Mouse (Mus musculus) erythroid progenitor cell, adult 5-6 weeks (primary cell): ENCODE measurements around the gene Traf3. TPM values are rescaled to one million over a fixed set of nuclear protein-coding genes. Genes with fewer than 3 reads are reported as not detected.

Experiments
- ATAC-seq: replicated peaks from 2 replicates; pipeline ENCODE4 v1.8.0; 2016; ENCODE audit warnings: moderate number of reproducible peaks, mild to moderate bottlenecking, moderate TSS enrichment, inconsistent platforms; ENCODE audit not compliant: poor library complexity, low FRiP score, severe bottlenecking
- total RNA-seq, 2 experiments: library from RNA; stranded (forward) in 1 of 2; stranded (reverse) in 1 of 2; fragments of 150-400 nt in 1 of 2; fragments of 186-747, 209-891 nt in 1 of 2; gene quantifications; 2 replicates each; pipeline versions ENCODE4 v1.2.3 to v1.2.4; 2015 to 2017; ENCODE audit warnings: low replicate concordance in 2 of 2

Traf3 gene
- total RNA-seq, 2 experiments from 2014 or later: 2.3 to 2.5 TPM

- ATAC-seq: no peak
Observed at GRCm38 (mm10) chr12:111242346-111242745, 76.2 kb downstream of the Traf3 start.

DNA sequence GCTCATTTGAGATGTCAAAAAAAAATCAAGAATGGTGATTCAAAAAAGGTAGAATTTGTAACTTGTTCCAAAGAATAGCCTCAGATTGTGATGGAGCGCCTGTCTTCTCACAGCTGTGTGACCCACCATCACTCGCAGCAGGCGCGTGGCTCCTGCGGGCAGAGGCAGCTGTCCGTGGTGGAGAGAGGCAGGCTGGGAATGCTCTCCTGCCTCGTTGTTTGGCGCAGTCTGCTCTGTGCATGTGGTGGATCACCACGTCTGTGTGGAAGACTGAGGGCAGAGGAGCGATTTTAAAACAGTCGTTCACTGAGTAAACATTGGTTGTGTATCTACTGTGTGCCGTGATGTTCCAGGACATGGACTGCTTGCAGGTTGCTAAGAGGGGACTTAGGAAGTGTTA lies 77.6 kb downstream of the Traf3 start:
- no peak for ATAC-seq

- ATAC-seq: no peak
Observed at GRCm38 (mm10) chr12:111245070-111245469, 78.9 kb downstream of the Traf3 start.

DNA sequence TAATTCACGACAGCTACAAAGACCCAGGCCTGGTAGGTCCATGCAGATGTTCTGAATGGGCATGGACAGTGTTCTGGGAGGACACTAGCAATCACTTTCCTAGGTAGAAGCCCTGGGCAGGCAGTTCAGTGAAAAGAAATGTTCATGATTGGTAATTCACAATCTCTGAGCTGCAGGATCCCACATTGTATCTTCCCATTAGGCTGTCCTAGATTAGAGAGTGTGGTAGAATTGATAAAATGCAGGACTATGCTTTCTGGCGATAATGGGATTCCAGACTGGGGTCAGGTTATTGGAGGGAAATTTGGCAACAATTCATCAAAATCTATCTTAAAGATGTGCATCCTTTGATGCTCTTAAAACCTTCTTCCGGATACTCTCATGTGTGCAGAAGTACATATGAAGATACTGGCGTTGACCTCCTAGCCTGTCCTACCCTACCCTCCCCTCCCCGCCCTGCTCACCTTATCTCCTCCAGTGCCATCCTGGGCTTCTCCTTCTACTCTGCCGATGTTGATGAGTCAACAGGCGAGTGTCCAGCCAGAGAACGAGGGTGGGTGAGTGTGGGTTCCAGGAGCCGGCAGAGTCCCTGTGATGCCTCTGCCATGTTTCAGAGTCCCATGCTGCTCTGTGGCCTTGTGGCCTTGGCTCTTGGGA lies 80.8 kb downstream of the Traf3 start:
- ATAC-seq: no peak

- no peak for ATAC-seq
Observed at GRCm38 (mm10) chr12:111249095-111249494, 82.9 kb downstream of the Traf3 start.

DNA sequence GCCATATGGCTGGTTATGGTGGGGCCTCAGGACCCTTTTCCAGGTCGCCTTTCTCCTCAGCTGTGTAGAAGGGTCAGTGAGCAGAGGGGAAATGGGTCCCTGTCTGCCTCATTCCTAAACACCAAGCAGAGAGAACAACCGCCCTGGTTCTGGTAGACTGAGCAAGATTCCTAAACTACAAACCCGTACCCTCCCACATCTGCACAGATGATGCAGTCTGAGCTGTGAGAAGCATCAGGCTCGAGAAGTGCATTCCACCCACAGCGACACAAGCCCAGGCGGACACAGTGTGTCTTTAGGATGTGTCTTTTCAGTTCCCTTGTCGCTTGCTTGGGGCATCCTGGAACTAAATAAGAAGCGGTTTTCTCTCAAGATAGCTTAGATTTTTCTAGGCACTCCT lies 83.9 kb downstream of the Traf3 start:
- no peak for ATAC-seq

DNA sequence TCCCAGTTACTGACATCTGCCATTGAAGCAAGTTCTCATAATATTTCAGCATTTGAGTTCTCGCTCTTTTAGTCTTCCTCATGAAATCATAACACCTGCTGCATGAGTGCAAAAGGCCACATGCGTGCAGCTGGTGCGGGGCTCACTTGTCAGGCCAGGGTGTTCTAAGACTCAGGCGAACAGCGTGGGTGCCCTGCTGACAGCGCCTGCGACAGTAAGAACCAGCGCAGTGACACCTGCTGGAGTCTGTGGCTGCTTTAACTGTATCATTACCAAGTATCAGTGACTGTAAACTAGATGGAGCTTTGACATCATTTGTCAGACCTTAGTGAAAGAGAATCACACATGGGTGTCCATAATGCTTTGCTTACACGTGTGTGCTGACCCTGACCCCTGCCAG lies 85.1 kb downstream of the Traf3 start:
- ATAC-seq: no peak

- no peak for ATAC-seq
Observed at GRCm38 (mm10) chr12:111263650-111264049, 97.5 kb downstream of the Traf3 start.

DNA sequence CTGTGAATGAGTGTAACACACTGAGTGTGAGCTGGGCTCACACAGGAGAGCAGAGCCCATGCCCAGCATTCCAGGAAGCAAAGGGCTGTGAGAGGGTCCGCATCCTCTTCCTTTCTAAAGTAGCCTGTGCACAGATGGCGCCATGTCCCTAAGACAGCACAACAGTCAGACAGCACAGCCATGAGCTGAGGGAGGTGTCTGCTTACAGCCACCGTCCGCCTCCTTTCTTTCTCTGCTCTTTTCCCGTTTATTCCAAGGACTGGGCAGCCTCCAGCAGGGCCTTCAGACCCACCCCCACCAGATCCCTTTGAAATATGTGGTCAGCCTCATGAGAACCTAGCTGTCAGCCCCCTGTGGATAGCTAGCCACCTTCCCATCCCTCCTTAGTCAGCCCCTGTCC lies 99.0 kb downstream of the Traf3 start:
- ATAC-seq: no peak

GRCm38 (mm10) chr12:111266592-111266991 lies 100.4 kb downstream of the Traf3 start:
- no peak for ATAC-seq

- no peak for ATAC-seq
Observed at GRCm38 (mm10) chr12:111267673-111268325, 101.6 kb downstream of the Traf3 start.

GRCm38 (mm10) chr12:111270629-111271277 lies 104.6 kb downstream of the Traf3 start, which contains the start of gene Amn:
Gene Amn (plus strand): TSS chr12:111271095.
- ATAC-seq: no peak

DNA sequence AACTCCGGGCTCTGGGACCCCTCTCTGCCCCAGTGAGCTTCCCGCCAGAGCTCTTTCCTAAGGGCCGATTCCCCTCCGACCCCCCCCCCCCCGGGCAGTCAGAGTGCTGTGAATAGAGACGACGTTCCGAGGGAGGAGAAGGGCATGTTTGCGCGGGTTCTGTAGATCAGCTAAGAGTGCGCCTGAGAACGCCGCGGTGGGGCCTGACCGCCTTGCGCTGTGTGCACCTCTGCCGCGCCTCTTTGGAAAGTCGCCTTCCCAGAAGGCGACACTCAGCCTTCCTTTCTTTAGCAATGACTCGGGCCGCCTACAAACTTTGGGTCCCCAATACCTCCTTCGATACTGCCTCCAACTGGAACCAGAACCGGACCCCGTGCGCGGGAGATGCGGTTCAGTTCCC lies 105.2 kb downstream of the Traf3 start:
- no peak for ATAC-seq

- no peak for ATAC-seq
Observed at GRCm38 (mm10) chr12:111271966-111272365, 105.8 kb downstream of the Traf3 start.

DNA sequence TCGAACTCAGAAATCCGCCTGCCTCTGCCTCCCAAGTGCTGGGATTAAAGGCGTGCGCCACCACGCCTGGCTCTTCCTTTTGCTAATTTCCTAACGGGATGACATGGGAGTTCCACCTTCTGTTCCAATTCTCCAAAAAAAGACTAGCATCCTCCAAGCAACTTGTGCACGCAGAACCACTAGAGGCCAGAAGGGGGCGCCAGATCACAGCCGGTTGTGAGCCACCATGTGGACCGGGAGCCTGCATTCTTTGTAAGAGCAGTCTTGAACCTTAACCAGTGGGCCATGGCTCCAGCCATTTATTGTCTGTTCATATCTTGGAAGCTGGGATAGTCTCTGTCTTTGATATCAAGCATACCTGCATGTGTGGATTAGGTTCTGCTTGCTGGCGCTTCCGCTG lies 106.2 kb downstream of the Traf3 start:
- ATAC-seq: peak; percentile 44; the same call in 1 of the 2 replicates

GRCm38 (mm10) chr12:111274006-111274405 lies 107.8 kb downstream of the Traf3 start:
- ATAC-seq: no peak

GRCm38 (mm10) chr12:111274447-111275149 lies 108.4 kb downstream of the Traf3 start:
- no peak for ATAC-seq

DNA sequence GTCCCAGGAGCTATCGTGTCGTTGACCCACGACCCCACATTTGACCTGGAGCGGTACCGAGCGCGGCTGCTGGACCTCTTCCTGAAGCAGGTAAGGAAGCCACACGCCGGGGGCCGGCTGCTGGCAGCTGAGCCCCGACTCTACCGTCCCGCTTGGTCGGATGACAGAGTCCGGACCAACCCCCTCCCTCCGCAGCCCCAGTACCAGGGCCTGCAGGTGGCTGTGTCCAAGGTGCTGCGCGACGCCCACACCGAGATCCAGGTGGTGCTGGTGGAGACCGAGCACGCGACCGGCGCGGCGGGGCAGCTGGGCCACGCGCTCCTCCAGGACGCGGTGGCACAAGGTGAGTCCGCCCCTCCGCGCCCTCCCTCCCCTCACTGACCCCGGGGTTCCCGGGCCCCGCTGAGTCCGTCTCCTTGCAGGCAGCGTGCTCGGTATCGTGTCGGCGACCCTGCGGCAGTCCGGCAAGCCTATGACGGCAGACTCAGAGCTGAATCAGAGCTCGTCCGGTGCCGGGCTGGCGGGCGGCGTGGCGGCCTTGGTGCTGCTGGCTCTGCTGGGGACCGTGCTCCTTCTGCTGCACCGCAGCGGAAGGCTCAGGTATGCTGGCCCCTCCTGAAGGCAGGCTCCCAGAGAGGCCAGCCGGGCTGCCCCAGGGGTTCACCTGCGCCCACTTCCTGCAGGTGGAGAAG lies 109.1 kb downstream of the Traf3 start:
- no peak for ATAC-seq

DNA sequence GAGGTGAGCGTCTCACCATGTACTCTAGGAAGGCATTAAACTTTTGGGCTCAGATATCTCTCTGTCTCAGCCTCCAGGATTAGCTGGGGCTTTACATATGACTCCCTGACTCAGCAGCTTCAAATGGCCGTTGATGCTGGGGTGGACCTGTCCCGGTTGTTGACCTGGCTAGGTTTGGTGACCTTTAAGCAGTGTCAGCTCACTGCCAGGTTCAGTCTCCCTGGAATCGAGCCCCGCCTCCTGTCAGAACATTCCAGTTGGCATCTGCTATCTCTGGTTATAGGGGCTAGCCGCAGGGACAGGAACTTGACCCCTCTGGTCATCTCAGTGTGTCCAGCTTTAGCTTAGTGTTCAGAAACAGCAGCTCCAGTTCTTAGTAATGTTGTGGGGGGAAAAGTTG lies 110.2 kb downstream of the Traf3 start:
- ATAC-seq: no peak

DNA sequence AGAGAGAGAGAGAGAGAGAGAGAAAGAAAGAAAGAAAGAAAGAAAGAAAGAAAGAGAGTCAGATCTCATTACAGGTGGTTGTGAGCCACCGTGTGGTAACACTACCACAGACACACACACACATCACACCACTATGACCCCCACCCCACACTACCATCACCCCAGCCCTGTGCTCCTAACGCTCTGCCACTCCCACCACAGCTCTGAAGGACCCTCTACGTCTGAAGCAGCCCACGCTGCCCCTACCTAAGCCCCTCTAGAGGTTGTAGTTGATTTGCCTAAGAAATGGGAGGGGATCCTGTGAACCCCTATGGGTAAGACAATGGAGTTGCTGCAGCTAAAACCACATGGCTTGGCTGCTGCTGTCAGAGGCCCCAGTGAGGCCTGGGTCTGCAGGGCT lies 117.4 kb downstream of the Traf3 start:
- ATAC-seq: no peak
